Mouse (Mus musculus): ENCODE measurements at regions not wholly inside any gene's neighbourhood (a gene's known extent, or its start where the extent isn't known, plus 50 kb on each side); places are given as distances from the start of the nearest gene placed in this dataset.

DNA sequence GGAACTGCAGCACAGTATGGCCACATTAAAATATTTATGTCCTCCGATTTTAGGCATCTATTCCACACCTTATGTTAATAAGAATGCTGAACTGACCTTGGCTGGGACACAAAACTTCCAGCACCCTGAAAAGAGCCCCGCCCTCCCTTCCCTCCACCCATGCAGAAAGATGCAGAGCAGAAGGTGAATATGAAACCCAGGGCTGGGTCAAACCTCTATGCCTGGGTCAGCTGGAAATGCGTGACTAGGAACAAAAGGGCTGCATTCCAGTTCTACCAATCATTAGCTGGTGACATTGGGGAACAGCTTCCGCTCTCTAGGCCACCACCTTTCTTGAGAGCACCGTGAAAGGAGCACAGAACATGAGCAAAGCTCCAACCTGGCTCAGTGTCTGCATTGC lies 114.9 kb upstream of the Slc24a5 start:
- H3K4me2 ChIP-seq (ENCODE audit: low read depth, low read length) = no peak overlapping the region
- WGBS = 61% methylated on average over 5 of the region's 5 CpGs
- no peak overlapping the region for H3K27ac ChIP-seq (ENCODE audit: low read depth, low read length)

GRCm38 (mm10) chr2:124955843-124956242 lies 112.1 kb upstream of the Slc24a5 start:
- Histone ChIP-seq H3K4me1 (ENCODE audit: control insufficient read depth, insufficient read depth, low read length) (no peaks in the 10 kb centered on the region), H3K9me3 (ENCODE audit: control insufficient read depth, low read length) (no peaks in the 10 kb centered on the region), H3K9ac (replicated peaks; ENCODE audit: low read depth, low read length) (no peak overlapping the region), H3K27me3 (ENCODE audit: control insufficient read depth, insufficient read depth, low read length) (no peaks in the 10 kb centered on the region), H3K4me3 (ENCODE audit: low read depth, low read length) (no peak overlapping the region), H3K27ac (ENCODE audit: low read depth, low read length) (no peak overlapping the region), H3K36me3 (ENCODE audit: control insufficient read depth, insufficient read depth, low read length) (no peaks in the 10 kb centered on the region), H3K4me2 (ENCODE audit: low read depth, low read length) (no peak overlapping the region)
- no peak for ATAC-seq (ENCODE audit: low read depth)
- 54% methylated on average over 7 of the region's 7 CpGs for WGBS

More for the DNA sequence above, 114.9 kb upstream of the Slc24a5 start:
- Histone ChIP-seq H3K36me3 (ENCODE audit: control insufficient read depth, insufficient read depth, low read length) (no peaks in the 10 kb centered on the region), H3K4me1 (ENCODE audit: control insufficient read depth, insufficient read depth, low read length) (no peaks in the 10 kb centered on the region), H3K27me3 (ENCODE audit: control insufficient read depth, insufficient read depth, low read length) (no peaks in the 10 kb centered on the region), H3K4me3 (ENCODE audit: low read depth, low read length) (no peak overlapping the region), H3K9ac (replicated peaks; ENCODE audit: low read depth, low read length) (no peak overlapping the region), H3K9me3 (ENCODE audit: control insufficient read depth, low read length) (no peaks in the 10 kb centered on the region)
- ATAC-seq (ENCODE audit: low read depth) = no peak

- WGBS = 85% methylated on average over 5 of the region's 5 CpGs
- ATAC-seq (ENCODE audit: low read depth) = no peak
- H3K9me3 ChIP-seq (ENCODE audit: control insufficient read depth, low read length) = no peaks in the 10 kb centered on the region
- H3K4me3 ChIP-seq (ENCODE audit: low read depth, low read length) = no peak overlapping the region
- H3K4me2 ChIP-seq (ENCODE audit: low read depth, low read length) = no peak overlapping the region
- no peaks in the 10 kb centered on the region for H3K27me3 ChIP-seq (ENCODE audit: control insufficient read depth, insufficient read depth, low read length)
- no peak overlapping the region for H3K9ac ChIP-seq (replicated peaks; ENCODE audit: low read depth, low read length)
- no peaks in the 10 kb centered on the region for H3K4me1 ChIP-seq (ENCODE audit: control insufficient read depth, insufficient read depth, low read length)
- no peaks in the 10 kb centered on the region for H3K36me3 ChIP-seq (ENCODE audit: control insufficient read depth, insufficient read depth, low read length)
- H3K27ac ChIP-seq (ENCODE audit: low read depth, low read length) = no peak overlapping the region
Observed at GRCm38 (mm10) chr2:124959431-124959830, 108.5 kb upstream of the Slc24a5 start.

DNA sequence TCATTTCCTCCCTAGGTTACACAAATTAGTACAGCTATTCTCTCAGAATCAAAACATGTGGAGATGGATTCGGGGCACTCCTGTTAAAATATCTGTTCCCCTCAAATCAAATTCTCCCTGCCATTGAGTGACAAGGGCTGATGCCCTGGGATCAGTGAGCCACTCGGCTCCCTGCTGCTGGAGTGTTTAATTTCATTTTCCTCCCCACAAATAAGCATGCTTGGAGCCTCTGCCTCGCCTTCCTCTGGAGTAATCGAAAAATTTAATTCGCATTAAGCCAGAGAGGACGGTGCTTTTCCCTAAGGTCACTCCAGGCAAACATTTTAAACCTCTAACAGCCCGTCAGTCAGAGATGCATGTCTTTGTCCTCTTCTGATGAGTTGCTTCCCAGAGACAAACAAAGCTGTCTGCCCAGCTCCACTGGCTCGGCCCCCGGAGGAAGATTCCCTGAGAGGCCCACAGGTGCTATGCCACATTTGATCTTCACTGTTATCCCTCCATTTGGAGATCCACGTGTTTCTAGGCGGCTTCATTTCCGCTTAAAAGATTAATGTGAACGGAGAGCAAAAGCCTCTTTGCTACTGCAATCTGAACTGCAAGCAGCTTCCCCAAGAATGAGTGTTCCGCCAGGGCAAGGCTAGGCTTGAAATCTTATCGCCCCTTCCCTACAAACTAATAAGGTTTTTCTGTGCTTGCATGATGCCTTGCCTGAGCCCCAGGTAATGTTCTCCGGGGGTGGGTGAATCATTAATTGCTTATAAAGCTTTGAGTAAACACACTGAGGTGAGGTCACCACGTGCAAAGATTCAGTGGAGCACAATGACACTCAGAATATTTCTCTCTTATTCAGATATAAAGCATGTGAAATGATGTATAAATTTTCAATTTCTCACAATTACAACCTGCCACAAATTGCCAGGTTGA lies 95.8 kb upstream of the Slc24a5 start:
- Histone ChIP-seq H3K27me3 (ENCODE audit: control insufficient read depth, insufficient read depth, low read length) (no peaks in the 10 kb centered on the region), H3K27ac (ENCODE audit: low read depth, low read length) (no peak overlapping the region), H3K36me3 (ENCODE audit: control insufficient read depth, insufficient read depth, low read length) (no peaks in the 10 kb centered on the region), H3K4me1 (ENCODE audit: control insufficient read depth, insufficient read depth, low read length) (no peaks in the 10 kb centered on the region; the same call in 1 of the 2 replicates), H3K4me3 (ENCODE audit: low read depth, low read length) (no peak overlapping the region), H3K9me3 (ENCODE audit: control insufficient read depth, low read length) (no peaks in the 10 kb centered on the region), H3K4me2 (ENCODE audit: low read depth, low read length) (no peak overlapping the region), H3K9ac (replicated peaks; ENCODE audit: low read depth, low read length) (no peak overlapping the region)
- WGBS = 47% methylated on average over 17 of the region's 17 CpGs
- no peak for ATAC-seq (ENCODE audit: low read depth)

GRCm38 (mm10) chr2:124975106-124975505 lies 92.8 kb upstream of the Slc24a5 start:
- no peak overlapping the region for H3K27ac ChIP-seq (ENCODE audit: low read depth, low read length)
- H3K27me3 ChIP-seq (ENCODE audit: control insufficient read depth, insufficient read depth, low read length) = no peaks in the 10 kb centered on the region
- no peak for ATAC-seq (ENCODE audit: low read depth)
- H3K9ac ChIP-seq (replicated peaks; ENCODE audit: low read depth, low read length) = no peak overlapping the region
- H3K4me3 ChIP-seq (ENCODE audit: low read depth, low read length) = no peak overlapping the region
- H3K4me1 ChIP-seq (ENCODE audit: control insufficient read depth, insufficient read depth, low read length) = no peaks in the 10 kb centered on the region; the same call in 1 of the 2 replicates
- 75% methylated on average over 3 of the region's 3 CpGs for WGBS
- no peaks in the 10 kb centered on the region for H3K9me3 ChIP-seq (ENCODE audit: control insufficient read depth, low read length)
- no peaks in the 10 kb centered on the region for H3K36me3 ChIP-seq (ENCODE audit: control insufficient read depth, insufficient read depth, low read length)
- H3K4me2 ChIP-seq (ENCODE audit: low read depth, low read length) = no peak overlapping the region

GRCm38 (mm10) chr2:124990976-124991375 lies 76.9 kb upstream of the Slc24a5 start:
- no peaks in the 10 kb centered on the region for H3K4me1 ChIP-seq (ENCODE audit: control insufficient read depth, insufficient read depth, low read length)
- no peak overlapping the region for H3K9ac ChIP-seq (replicated peaks; ENCODE audit: low read depth, low read length)
- H3K36me3 ChIP-seq (ENCODE audit: control insufficient read depth, insufficient read depth, low read length) = no peaks in the 10 kb centered on the region
- no peak for ATAC-seq (ENCODE audit: low read depth)
- no peak overlapping the region for H3K4me3 ChIP-seq (ENCODE audit: low read depth, low read length)
- 95% methylated on average over 2 of the region's 2 CpGs for WGBS
- no peaks in the 10 kb centered on the region for H3K9me3 ChIP-seq (ENCODE audit: control insufficient read depth, low read length)
- no peak overlapping the region for H3K4me2 ChIP-seq (ENCODE audit: low read depth, low read length)
- H3K27ac ChIP-seq (ENCODE audit: low read depth, low read length) = no peak overlapping the region
- no peaks in the 10 kb centered on the region for H3K27me3 ChIP-seq (ENCODE audit: control insufficient read depth, insufficient read depth, low read length)

DNA sequence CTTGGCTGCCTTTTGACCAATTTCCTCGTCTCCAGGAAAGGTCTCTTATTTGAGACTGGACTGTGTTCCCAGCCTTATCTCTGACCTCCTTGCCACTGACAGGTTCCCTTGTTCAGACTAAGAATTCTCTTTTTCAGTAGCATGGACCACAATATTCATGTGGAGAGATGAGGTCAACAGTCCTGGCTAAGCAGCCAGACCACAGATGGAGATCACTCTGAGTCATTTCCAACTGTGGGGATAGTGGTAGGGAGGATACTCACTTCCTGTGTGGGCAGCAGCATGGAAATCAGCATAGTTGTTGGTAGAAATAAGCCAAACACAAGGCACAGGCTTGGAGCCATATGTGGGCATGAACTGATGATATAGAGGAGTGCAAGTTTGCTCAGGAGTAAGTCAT lies 52.9 kb upstream of the Slc24a5 start:
- WGBS = 87% methylated on average over 1 of the region's 1 CpGs
- Histone ChIP-seq H3K4me1 (ENCODE audit: control insufficient read depth, insufficient read depth, low read length) (no peaks in the 10 kb centered on the region), H3K36me3 (ENCODE audit: control insufficient read depth, insufficient read depth, low read length) (no peaks in the 10 kb centered on the region), H3K9ac (replicated peaks; ENCODE audit: low read depth, low read length) (no peak overlapping the region), H3K4me2 (ENCODE audit: low read depth, low read length) (no peak overlapping the region), H3K27ac (ENCODE audit: low read depth, low read length) (no peak overlapping the region), H3K9me3 (ENCODE audit: control insufficient read depth, low read length) (no peaks in the 10 kb centered on the region), H3K27me3 (ENCODE audit: control insufficient read depth, insufficient read depth, low read length) (no peaks in the 10 kb centered on the region), H3K4me3 (ENCODE audit: low read depth, low read length) (no peak overlapping the region)
- no peak for ATAC-seq (ENCODE audit: low read depth)

- Histone ChIP-seq H3K4me1 (ENCODE audit: control insufficient read depth, insufficient read depth, low read length) (no peaks in the 10 kb centered on the region), H3K4me3 (ENCODE audit: low read depth, low read length) (no peak overlapping the region), H3K4me2 (ENCODE audit: low read depth, low read length) (no peak overlapping the region), H3K9ac (replicated peaks; ENCODE audit: low read depth, low read length) (no peak overlapping the region), H3K9me3 (ENCODE audit: control insufficient read depth, low read length) (no peaks in the 10 kb centered on the region), H3K36me3 (ENCODE audit: control insufficient read depth, insufficient read depth, low read length) (no peaks in the 10 kb centered on the region), H3K27ac (ENCODE audit: low read depth, low read length) (no peak overlapping the region), H3K27me3 (ENCODE audit: control insufficient read depth, insufficient read depth, low read length) (no peaks in the 10 kb centered on the region)
- no peak for ATAC-seq (ENCODE audit: low read depth)
- 94% methylated on average over 1 of the region's 1 CpGs for WGBS
Observed at GRCm38 (mm10) chr2:125016946-125017345, 51.0 kb upstream of the Slc24a5 start.

All from neural tube, embryonic 14.5 days (tissue).